8 mouse cellular contexts compared by ENCODE assay signal in genomic region chr2:85007729-85008128, GRCm38 (mm10). TPM values are rescaled to one million over a fixed set of nuclear protein-coding genes. Genes with fewer than 3 reads are reported as not detected.
DNase-seq lines count a peak whose midpoint lies in the region; ATAC-seq and TF ChIP-seq lines count a peak whose summit lies in the region.

No protein-coding gene starts in this region.

- no peak for DNase-seq in frontal cortex, postnatal 10 days (ENCODE audit: low spot score in 2 of 2)
- DNase-seq in thymus, adult 2 months = peak; percentile 25
- no peak for DNase-seq in thymus, adult 18-20 months
- DNase-seq in embryo, embryonic 11 days = peak; percentile 44
- DNase-seq in lung, postnatal 25 days (ENCODE audit: low spot score) = peak; percentile 32
- DNase-seq in right cerebral cortex, postnatal 36 days (ENCODE audit: low spot score in 2 of 2) = no peak
- DNase-seq in left cerebral cortex, adult 18-20 months (ENCODE audit: low spot score in 2 of 2) = no peak

- WGBS in thymus, adult 2 months = 28% methylated on average over 4 of the region's 4 CpGs

- TF ChIP-seq POLR2A in thymus, adult 2 months (IDR thresholded peaks at IDR 0.05; ENCODE audit: control insufficient read depth, extremely low read depth, insufficient read depth, low read length, poor library complexity) = no peak

- ATAC-seq in frontal cortex, adult (ENCODE audit: low TSS enrichment) = peak; percentile 48

- H3K27ac ChIP-seq in thymus, adult 2 months (ENCODE audit: control insufficient read depth, insufficient read depth, low read length) = no peak overlapping the region

- no peak for TF ChIP-seq CTCF in thymus, adult 2 months (IDR thresholded peaks at IDR 0.05; ENCODE audit: borderline replicate concordance, control insufficient read depth, extremely low read depth, insufficient read depth, low read length, poor library complexity)

- no peak overlapping the region for H3K4me3 ChIP-seq in thymus, adult 2 months (ENCODE audit: control insufficient read depth, insufficient read depth, low read length)

- H3K4me1 ChIP-seq in thymus, adult 2 months (replicated peaks; ENCODE audit: control insufficient read depth, insufficient read depth, low read length) = no peaks in the 10 kb centered on the region

- no peaks in the 10 kb centered on the region for H3K36me3 ChIP-seq in thymus, adult 2 months (ENCODE audit: control insufficient read depth, insufficient read depth, low read length)

- no peaks in the 10 kb centered on the region for H3K27me3 ChIP-seq in thymus, adult 2 months (ENCODE audit: control insufficient read depth, insufficient read depth, low read length)

RNA-seq across cellular contexts. Expression of gene Prg3, which starts 19.7 kb away (rescaled TPM):
- 0.48 and 0.88 TPM in 2 replicates for polyA plus RNA-seq in thymus, adult 2 months (2012; rRNA removed)
- not detected for total RNA-seq in left cerebral cortex, adult 18-20 months (2021)

RNA-seq across cellular contexts. Expression of gene Prg2, which starts 27.5 kb away (rescaled TPM):
- polyA plus RNA-seq in thymus, adult 2 months (2012; rRNA removed) = 3.3 and 5.5 TPM in 2 replicates
- not detected for total RNA-seq in left cerebral cortex, adult 18-20 months (2021)

RNA-seq across cellular contexts. Expression of gene Ssrp1, which starts 29.3 kb away (rescaled TPM):
- 248 and 287 TPM in 2 replicates for polyA plus RNA-seq in thymus, adult 2 months (2012; rRNA removed)
- total RNA-seq in left cerebral cortex, adult 18-20 months (2021) = 100 to 1,000 TPM; 105 to 109 TPM

RNA-seq across cellular contexts. Expression of gene P2rx3, which starts 29.5 kb away (rescaled TPM):
- polyA plus RNA-seq in thymus, adult 2 months (2012; rRNA removed) = 0.38 and 0.54 TPM in 2 replicates
- total RNA-seq in left cerebral cortex, adult 18-20 months (2021) = 1 to 10 TPM; 1.9 to 2.1 TPM

RNA-seq across cellular contexts. Expression of gene Tnks1bp1, which starts 40.1 kb away (rescaled TPM):
- 32.5 and 36.9 TPM in 2 replicates for polyA plus RNA-seq in thymus, adult 2 months (2012; rRNA removed)
- 100 to 1,000 TPM; 128 to 136 TPM for total RNA-seq in left cerebral cortex, adult 18-20 months (2021)

Comparison
In these comparisons a context has a peak if more than half of its experiments do, and no peak if none do; other contexts are left out.
1. DNase-seq: peak in thymus, adult 2 months (single experiment), embryo, embryonic 11 days (single experiment) and lung, postnatal 25 days (single experiment); none in frontal cortex, postnatal 10 days (0 of 2), thymus, adult 18-20 months (0 of 2), right cerebral cortex, postnatal 36 days (0 of 2) and left cerebral cortex, adult 18-20 months (0 of 2).